Mouse (Mus musculus) left cerebral cortex, postnatal 25 days (tissue): Measurements from ENCODE around the gene Tmem229a. TPM values are rescaled to one million over a fixed set of nuclear protein-coding genes. Genes with fewer than 3 reads are reported as not detected.

ENCODE experiments used
- DNase-seq, 2 experiments: peaks; one replicate each; pipeline ENCODE4 v3.0.0; 2022; ENCODE audit warnings: low spot score in 2 of 2, mixed read lengths in 1 of 2
- intact Hi-C: fragments of 180-260 bp; cut with DNase I; formaldehyde crosslinking; loops from one replicate; pipeline ENCODE4 v1.15.1; 2025
- total RNA-seq, 2 experiments: library from RNA; stranded (reverse); gene quantifications; 2 replicates each; pipeline ENCODE4 v1.2.3; 2021

Gene Tmem229a
- total RNA-seq, 2 experiments from 2014 or later: 41.0 to 42.0 TPM

- intact Hi-C loops: no loop called here
- DNase-seq: no peak
Observed at GRCm38 (mm10) chr6:24905101-24905500, 51.0 kb downstream of the Tmem229a start.

Other genes with a start within 250 kb of the Tmem229a start
- gene Hyal6, start 223.1 kb downstream of the Tmem229a start, total RNA-seq: not detected
- gene Hyal4, start 208.0 kb downstream of the Tmem229a start, total RNA-seq: not detected
- not detected for gene Spam1, start 165.1 kb downstream of the Tmem229a start, total RNA-seq
- not detected for gene Hyal5, start 98.3 kb downstream of the Tmem229a start, total RNA-seq